Comparison of ENCODE assay signal across 15 mouse cellular contexts in genomic region chr11:105524400-105524799, GRCm38 (mm10).
DNase-seq lines count a peak whose midpoint lies in the region; ATAC-seq lines count a peak whose summit lies in the region.
"Had no signal": no experiment of that assay in that cellular context is flagged by ENCODE, and none has a peak within 500 bp of the region (broad histone marks: within the 10 kb centered on the region; RNA-seq: fewer than 3 reads in every experiment).

No protein-coding gene starts in this region.

- peaks cover 17% of the 10 kb centered on the region for H3K4me1 ChIP-seq in hindbrain, embryonic 12.5 days
- no peaks in the 10 kb centered on the region; the same call in 1 of the 2 replicates for H3K4me1 ChIP-seq in hindbrain, embryonic 16.5 days (ENCODE audit: control insufficient read depth, insufficient read depth, low read depth, low read length)
- H3K4me1 ChIP-seq in embryonic facial prominence, embryonic 11.5 days (ENCODE audit: control insufficient read depth, insufficient read depth, low read length), result peaks cover 4% of the 10 kb centered on the region; the same call in 1 of the 2 replicates
- H3K4me1 ChIP-seq in neural tube, embryonic 13.5 days (replicated peaks), result peaks cover 16% of the 10 kb centered on the region
- H3K4me1 ChIP-seq: kidney, embryonic 15.5 days had no signal

- peak; percentile 55 for DNase-seq in embryo, embryonic 10.5 days (ENCODE audit: low spot score)
- peak; percentile 43 for DNase-seq in embryonic facial prominence, embryonic 11.5 days (ENCODE audit: low spot score)
- no peak for DNase-seq in ovary, postnatal 14 days (ENCODE audit: low spot score)
- DNase-seq in left cerebral cortex, postnatal 25 days (ENCODE audit: low spot score in 2 of 2), result no peak
- DNase-seq: adrenal gland, postnatal 10 days; cerebellum, adult 8-10 months; heart, postnatal 10 days; liver; lung, adult 18-20 months; lung, postnatal 4 days had no signal

- no peaks in the 10 kb centered on the region for H3K9me3 ChIP-seq in hindbrain, embryonic 12.5 days (replicated peaks)
- H3K9me3 ChIP-seq in hindbrain, embryonic 16.5 days (ENCODE audit: control insufficient read depth, low read length), result no peaks in the 10 kb centered on the region
- no peaks in the 10 kb centered on the region for H3K9me3 ChIP-seq in embryonic facial prominence, embryonic 11.5 days (replicated peaks; ENCODE audit: control insufficient read depth, low read length)
- H3K9me3 ChIP-seq in neural tube, embryonic 13.5 days, result no peaks in the 10 kb centered on the region
- H3K9me3 ChIP-seq: kidney, embryonic 15.5 days had no signal

- peak overlapping the region; percentile 32 for H3K27ac ChIP-seq in hindbrain, embryonic 12.5 days
- no peak overlapping the region for H3K27ac ChIP-seq in hindbrain, embryonic 16.5 days (ENCODE audit: low read depth, low read length)
- H3K27ac ChIP-seq in embryonic facial prominence, embryonic 11.5 days (replicated peaks; ENCODE audit: low read depth, low read length), result no peak overlapping the region
- H3K27ac ChIP-seq in neural tube, embryonic 13.5 days (replicated peaks), result 0 out of 2 replicates have a peak overlapping the region, but pooled peaks have one; percentile 18
- H3K27ac ChIP-seq: kidney, embryonic 15.5 days had no signal

- H3K27me3 ChIP-seq in hindbrain, embryonic 12.5 days, result no peaks in the 10 kb centered on the region
- no peaks in the 10 kb centered on the region for H3K27me3 ChIP-seq in hindbrain, embryonic 16.5 days (replicated peaks; ENCODE audit: control insufficient read depth, insufficient read depth, low read length)
- H3K27me3 ChIP-seq in embryonic facial prominence, embryonic 11.5 days (ENCODE audit: control insufficient read depth, insufficient read depth, low read length), result no peaks in the 10 kb centered on the region
- H3K27me3 ChIP-seq in neural tube, embryonic 13.5 days, result no peaks in the 10 kb centered on the region
- H3K27me3 ChIP-seq: kidney, embryonic 15.5 days had no signal

- no peaks in the 10 kb centered on the region for H3K36me3 ChIP-seq in hindbrain, embryonic 12.5 days
- no peaks in the 10 kb centered on the region for H3K36me3 ChIP-seq in hindbrain, embryonic 16.5 days (ENCODE audit: control insufficient read depth, insufficient read depth, low read length)
- no peaks in the 10 kb centered on the region for H3K36me3 ChIP-seq in embryonic facial prominence, embryonic 11.5 days (replicated peaks; ENCODE audit: control insufficient read depth, insufficient read depth, low read depth, low read length)
- no peaks in the 10 kb centered on the region for H3K36me3 ChIP-seq in neural tube, embryonic 13.5 days
- H3K36me3 ChIP-seq: kidney, embryonic 15.5 days had no signal

- no peak overlapping the region for H3K9ac ChIP-seq in hindbrain, embryonic 12.5 days
- no peak overlapping the region for H3K9ac ChIP-seq in hindbrain, embryonic 16.5 days (ENCODE audit: low read depth, low read length)
- H3K9ac ChIP-seq in embryonic facial prominence, embryonic 11.5 days (replicated peaks; ENCODE audit: low read length), result no peak overlapping the region
- no peak overlapping the region for H3K9ac ChIP-seq in neural tube, embryonic 13.5 days
- H3K9ac ChIP-seq: kidney, embryonic 15.5 days had no signal

- 19% methylated on average over 8 of the region's 8 CpGs for WGBS in hindbrain, embryonic 12.5 days
- 19% methylated on average over 8 of the region's 8 CpGs for WGBS in hindbrain, embryonic 16.5 days
- 26% methylated on average over 8 of the region's 8 CpGs for WGBS in embryonic facial prominence, embryonic 11.5 days
- WGBS in neural tube, embryonic 13.5 days, result 18% methylated on average over 8 of the region's 8 CpGs

- no peak overlapping the region for H3K4me3 ChIP-seq in hindbrain, embryonic 12.5 days
- no peak overlapping the region for H3K4me3 ChIP-seq in hindbrain, embryonic 16.5 days (ENCODE audit: low read length)
- no peak overlapping the region for H3K4me3 ChIP-seq in embryonic facial prominence, embryonic 11.5 days (ENCODE audit: low read depth, low read length)
- no peak overlapping the region for H3K4me3 ChIP-seq in neural tube, embryonic 13.5 days
- H3K4me3 ChIP-seq: kidney, embryonic 15.5 days had no signal

- ATAC-seq in hindbrain, embryonic 12.5 days (ENCODE audit: low FRiP score), result no peak
- no peak for ATAC-seq in hindbrain, embryonic 16.5 days
- 0 out of 2 replicates have a peak, but pooled peaks have one; percentile 19 for ATAC-seq in embryonic facial prominence, embryonic 11.5 days (replicated peaks; ENCODE audit: insufficient number of reproducible peaks, low FRiP score, low TSS enrichment, low read depth)
- ATAC-seq in neural tube, embryonic 13.5 days (ENCODE audit: low read depth), result no peak
- ATAC-seq: CD4-positive, CD25-positive, alpha-beta regulatory T cell, adult 4 months had no signal

- no peak overlapping the region; the same call in 1 of the 2 replicates for H3K4me2 ChIP-seq in hindbrain, embryonic 12.5 days (replicated peaks)
- H3K4me2 ChIP-seq in hindbrain, embryonic 16.5 days (ENCODE audit: low read length), result no peak overlapping the region
- H3K4me2 ChIP-seq in embryonic facial prominence, embryonic 11.5 days (ENCODE audit: low read depth, low read length), result no peak overlapping the region
- H3K4me2 ChIP-seq in neural tube, embryonic 13.5 days, result 0 out of 2 replicates have a peak overlapping the region, but pooled peaks have one; percentile 13
- H3K4me2 ChIP-seq: kidney, embryonic 15.5 days had no signal

- intact Hi-C loops in left cerebral cortex, postnatal 25 days (cut with DNase I), result no loop called here

Comparison
In these comparisons a context has a peak if more than half of its experiments do, and no peak if none do; other contexts are left out.
1. H3K27ac ChIP-seq: peak in hindbrain, embryonic 12.5 days (single experiment) and neural tube, embryonic 13.5 days (single experiment); none in hindbrain, embryonic 16.5 days (single experiment) and embryonic facial prominence, embryonic 11.5 days (single experiment).
2. DNase-seq: peak in embryo, embryonic 10.5 days (single experiment) and embryonic facial prominence, embryonic 11.5 days (single experiment); none in ovary, postnatal 14 days (single experiment) and left cerebral cortex, postnatal 25 days (0 of 2).